Mouse (Mus musculus): Measurements from ENCODE around the gene Uncx.

GRCm38 (mm10) chr5:139537739-139538135 is 5.6 kb upstream of the Uncx start:
- TF ChIP-seq CTCF (IDR thresholded peaks at IDR 0.05; ENCODE audit: extremely low read depth, insufficient read depth, insufficient read length, insufficient replicate concordance): no peak
- no peak for TF ChIP-seq POLR2A (IDR thresholded peaks at IDR 0.05; ENCODE audit: low read depth, low read length)

Measured in spleen, adult 2 months (tissue).